Mouse (Mus musculus) neural tube, embryonic 11.5 days (tissue): ENCODE measurements around the gene Ak9. TPM values are rescaled to one million over a fixed set of nuclear protein-coding genes. Genes with fewer than 3 reads are reported as not detected.

Source experiments
- ATAC-seq: fragments of 200-750 bp; cut with Nextera tagmentation; 2 replicates; pipeline ENCODE4 v1.8.0; 2017; ENCODE audit warnings: moderate number of reproducible peaks, mild to moderate bottlenecking, moderate TSS enrichment, moderate library complexity; ENCODE audit not compliant: insufficient read depth, low FRiP score, low TSS enrichment
- DNase-seq: peaks from one replicate; pipeline ENCODE4 v3.0.0-alpha.2; 2015; ENCODE audit warnings: low spot score
- H3K27ac ChIP-seq: fragments of 300-500 bp; sonication (generic); 2 replicates; pipeline ENCODE4 v1.5.1; 2014; ENCODE audit warnings: low read depth, mild to moderate bottlenecking, low read length
- H3K27me3 ChIP-seq: fragments of 300-500 bp; sonication (generic); 2 replicates; pipeline ENCODE4 v1.6.1; 2014; ENCODE audit warnings: mild to moderate bottlenecking, low read length, mixed read lengths; ENCODE audit not compliant: control insufficient read depth, insufficient read depth
- H3K36me3 ChIP-seq: fragments of 300-500 bp; sonication (generic); 2 replicates; pipeline ENCODE4 v1.6.1; 2014; ENCODE audit warnings: mild to moderate bottlenecking, low read length, moderate library complexity, mixed read lengths; ENCODE audit not compliant: control insufficient read depth, insufficient read depth
- H3K4me1 ChIP-seq: fragments of 300-500 bp; sonication (generic); 2 replicates; pipeline ENCODE4 v1.6.1; 2014; ENCODE audit warnings: low read length, mixed read lengths; ENCODE audit not compliant: control insufficient read depth, insufficient read depth
- H3K4me2 ChIP-seq: fragments of 300-500 bp; sonication (generic); 2 replicates; pipeline ENCODE4 v1.6.1; 2014; ENCODE audit warnings: low read depth, mild to moderate bottlenecking, moderate library complexity
- H3K4me3 ChIP-seq: fragments of 300-500 bp; sonication (generic); 2 replicates; pipeline ENCODE4 v1.5.1; 2014; ENCODE audit warnings: low read depth, low read length
- H3K9ac ChIP-seq: fragments of 300-500 bp; sonication (generic); 2 replicates; pipeline ENCODE4 v1.6.1; 2014; ENCODE audit warnings: mild to moderate bottlenecking, low read length
- H3K9me3 ChIP-seq: fragments of 300-500 bp; sonication (generic); 2 replicates; pipeline ENCODE4 v1.6.1; 2016; ENCODE audit warnings: low read length; ENCODE audit not compliant: control insufficient read depth
- WGBS: fragments of 180-500 bp; shearing (Covaris S2); extraction: QIAGEN DNeasy Blood & Tissue Kit; methylation state at CpG from one replicate; pipeline ENCODE4 v1.1.7; 2014; 5-methylcytosine and 5-hydroxymethylcytosine counted together
- polyA plus RNA-seq: library from polyadenylated mRNA; unstranded; fragments of >200 nt; fragmentation: Nextera tagmentation; extraction: Ambion mirVana; gene quantifications from 2 replicates; pipeline ENCODE4 v1.2.1, GENCODE M21; 2014

Gene Ak9
- polyA plus RNA-seq: not detected in 2 replicates

DNA sequence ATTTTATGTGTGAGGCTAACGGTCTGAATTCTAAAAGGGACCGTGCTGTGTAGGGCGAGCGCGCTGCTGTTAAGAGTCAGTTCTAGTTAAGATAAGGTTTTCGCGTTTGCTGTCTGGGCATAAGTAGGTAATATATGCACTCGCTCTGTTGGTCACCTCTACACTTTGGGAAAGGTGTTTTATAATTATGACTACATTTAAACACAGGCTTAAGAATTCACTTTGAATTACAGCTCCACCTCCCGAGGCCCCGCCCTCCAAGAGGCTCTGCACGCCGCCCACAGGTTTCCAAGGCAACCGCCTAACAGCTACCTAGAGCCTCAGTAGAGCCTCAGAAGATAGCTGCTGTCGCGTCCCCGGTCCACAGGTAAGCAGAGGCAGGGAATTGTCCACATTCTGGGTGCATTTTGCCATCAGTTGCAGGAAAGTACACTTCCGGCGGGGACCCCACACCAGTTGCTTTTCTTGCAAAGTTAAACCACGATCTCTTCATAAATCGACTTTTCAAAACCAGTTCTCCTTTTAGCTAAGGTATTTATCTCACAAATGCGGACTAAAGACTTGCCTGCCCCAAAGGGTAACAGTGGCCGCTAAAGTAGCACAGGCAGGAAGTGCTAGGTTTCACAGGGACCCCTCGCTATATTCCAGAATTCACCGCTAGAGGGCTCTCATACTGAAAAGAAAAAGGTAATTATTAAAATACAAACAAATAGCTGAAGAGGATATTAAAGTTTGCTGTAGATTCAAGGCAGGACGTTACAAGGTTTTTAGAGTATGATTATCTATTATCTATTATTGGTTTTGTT, at the start of gene Ak9:
Ak9 (plus strand) TSS at position 342 of the 806 bp plus-strand sequence.
- Histone ChIP-seq H3K4me1 (peaks cover 6% of the 10 kb centered on the region), H3K4me2 (peak within 1 kb of the TSS; percentile 74), H3K9me3 (no peaks in the 10 kb centered on the region), H3K27me3 (no peaks in the 10 kb centered on the region), H3K27ac (no peak within 1 kb of the TSS), H3K9ac (peak within 1 kb of the TSS; percentile 65), H3K36me3 (no peaks in the 10 kb centered on the region), H3K4me3 (peak within 1 kb of the TSS; percentile 64)
- 1% methylated on average over 25 of the region's 25 CpGs for WGBS
- DNase-seq (peak; percentile 84), ATAC-seq (peak; percentile 78)

DNA sequence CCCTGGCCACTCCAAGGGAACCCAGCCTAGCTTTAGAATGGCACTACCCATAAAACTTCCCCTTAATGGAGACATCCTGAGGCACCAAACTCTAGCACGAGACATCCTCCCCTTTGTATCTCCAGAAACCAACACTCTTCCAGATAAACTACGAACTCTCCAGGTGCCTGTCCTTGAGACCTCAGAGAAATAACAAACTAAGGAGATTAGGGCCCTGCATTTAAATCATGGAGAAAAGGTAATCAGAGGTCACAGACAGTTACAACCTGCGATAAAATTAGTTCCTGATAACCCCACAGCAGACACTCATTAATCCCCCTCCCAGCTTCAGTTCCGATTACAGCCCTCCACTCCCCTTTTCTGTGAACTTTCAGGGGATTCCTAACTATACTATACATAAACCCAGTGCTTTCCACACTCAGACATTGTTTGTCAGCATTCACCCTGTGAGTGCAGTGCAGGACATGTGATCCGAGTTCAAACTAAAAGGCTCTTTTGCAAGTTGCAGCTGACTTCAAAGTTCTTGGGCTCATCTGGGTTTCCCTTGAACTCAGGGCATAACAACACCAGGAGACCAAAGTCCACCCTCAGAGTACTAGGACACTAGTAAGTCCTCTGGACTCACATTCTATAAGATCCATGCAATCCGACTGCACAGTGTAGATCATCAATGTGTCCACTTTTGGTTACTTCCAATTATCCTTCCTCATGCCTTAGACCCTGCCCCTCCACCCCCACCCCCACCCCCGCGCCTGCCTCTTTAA, 43.4 kb upstream of the Ak9 start:
- H3K9ac ChIP-seq: no peak overlapping the region
- ATAC-seq: no peak

DNA sequence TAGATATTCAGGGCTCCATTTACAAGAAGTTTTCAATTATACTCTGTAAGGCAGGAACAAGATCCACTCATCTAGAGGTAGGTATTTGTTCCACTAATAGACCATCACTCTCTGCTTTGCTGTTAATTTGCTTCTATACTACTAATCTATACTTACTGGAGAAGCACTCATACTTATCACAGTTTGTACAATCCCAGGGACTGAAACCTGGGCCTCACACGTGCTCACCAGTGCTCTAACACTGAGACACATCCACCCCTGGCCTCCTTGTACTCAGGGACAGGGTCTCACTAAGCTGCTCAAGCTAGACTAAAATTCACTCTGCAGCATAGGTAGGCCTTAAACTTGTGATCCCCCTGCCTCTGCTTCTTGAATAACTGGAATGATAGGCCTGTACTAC, 42.6 kb upstream of the Ak9 start:
- Histone ChIP-seq H3K36me3 (no peaks in the 10 kb centered on the region), H3K4me1 (no peaks in the 10 kb centered on the region), H3K27me3 (no peaks in the 10 kb centered on the region), H3K9me3 (no peaks in the 10 kb centered on the region), H3K27ac (no peak overlapping the region), H3K4me2 (no peak overlapping the region), H3K9ac (no peak overlapping the region), H3K4me3 (no peak overlapping the region)
- no peak for DNase-seq
- WGBS: 67% methylated on average over 1 of the region's 1 CpGs
- ATAC-seq: no peak

More for the DNA sequence above, 43.4 kb upstream of the Ak9 start:
- Histone ChIP-seq H3K27ac (no peak overlapping the region), H3K4me2 (no peak overlapping the region), H3K27me3 (no peaks in the 10 kb centered on the region), H3K4me1 (no peaks in the 10 kb centered on the region), H3K36me3 (no peaks in the 10 kb centered on the region), H3K4me3 (no peak overlapping the region), H3K9me3 (no peaks in the 10 kb centered on the region)
- DNase-seq: no peak
- WGBS: 37% methylated on average over 8 of the region's 8 CpGs

DNA sequence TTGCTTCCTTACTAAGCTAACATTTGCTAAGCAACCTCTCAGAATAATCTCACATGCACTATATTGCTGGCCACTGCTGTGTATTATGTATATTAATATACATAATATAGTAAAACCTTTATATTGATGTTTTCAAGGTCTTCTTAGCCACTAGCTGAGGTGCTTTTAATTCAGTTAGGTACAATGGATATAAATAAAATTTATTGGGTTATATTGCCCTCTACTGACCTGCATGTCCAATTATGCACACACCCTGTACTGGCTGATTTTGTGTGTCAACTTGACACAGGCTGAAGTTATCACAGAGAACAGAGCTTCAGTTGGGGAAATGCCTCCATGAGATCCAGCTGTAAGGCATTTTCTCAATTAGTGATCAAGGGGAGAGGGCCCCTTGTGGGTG, 41.9 kb upstream of the Ak9 start:
- no peak overlapping the region for H3K4me3 ChIP-seq
- H3K27ac ChIP-seq: no peak overlapping the region
- no peak overlapping the region for H3K9ac ChIP-seq
- H3K9me3 ChIP-seq: no peaks in the 10 kb centered on the region
- no peak for ATAC-seq
- H3K36me3 ChIP-seq: no peaks in the 10 kb centered on the region
- no peak for DNase-seq
- H3K4me2 ChIP-seq: no peak overlapping the region
- H3K27me3 ChIP-seq: no peaks in the 10 kb centered on the region
- no peaks in the 10 kb centered on the region for H3K4me1 ChIP-seq

DNA sequence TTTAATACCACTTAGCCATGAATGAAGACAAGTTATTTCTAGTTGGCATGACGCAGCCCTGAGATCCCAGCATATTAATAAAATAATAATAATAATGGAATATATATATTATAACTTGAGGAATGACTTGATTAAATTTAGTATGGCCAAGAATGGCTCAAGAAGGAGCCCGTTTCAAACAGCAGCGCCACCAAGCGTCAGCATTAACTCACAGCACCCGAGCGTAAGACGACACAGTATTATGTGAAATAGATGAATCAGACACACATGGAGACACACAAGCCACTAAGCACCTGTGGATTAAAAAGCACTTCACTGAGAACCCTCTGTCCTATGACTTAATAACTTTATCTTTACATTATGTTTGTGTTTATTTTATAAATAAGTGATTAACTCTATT, 31.9 kb upstream of the Ak9 start:
- H3K27ac ChIP-seq: no peak overlapping the region
- 49% methylated on average over 7 of the region's 7 CpGs for WGBS
- no peak overlapping the region for H3K4me2 ChIP-seq
- ATAC-seq (no peak), DNase-seq (peak; percentile 62)
- H3K36me3 ChIP-seq: no peaks in the 10 kb centered on the region
- no peaks in the 10 kb centered on the region for H3K4me1 ChIP-seq
- H3K9me3 ChIP-seq: no peaks in the 10 kb centered on the region
- H3K9ac ChIP-seq: no peak overlapping the region
- H3K4me3 ChIP-seq: no peak overlapping the region
- no peaks in the 10 kb centered on the region for H3K27me3 ChIP-seq

DNA sequence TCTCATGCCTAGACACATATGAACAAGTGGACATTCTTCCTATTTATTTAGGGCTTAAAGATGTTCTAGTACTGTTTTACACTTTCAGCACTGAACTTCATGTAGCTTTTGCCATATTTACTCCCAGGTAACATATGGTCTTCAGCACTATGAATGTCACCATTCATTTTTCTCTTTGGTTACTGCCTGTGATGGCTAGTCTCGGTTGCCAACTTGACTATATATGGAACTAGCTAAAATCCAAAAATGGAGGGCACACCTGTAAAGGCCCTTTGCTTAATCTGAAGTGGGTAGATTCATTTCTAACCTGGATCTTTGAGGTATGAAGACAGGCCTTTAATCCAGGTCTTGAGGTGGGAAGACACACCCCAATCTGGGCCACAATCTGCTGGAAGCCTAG, 28.9 kb upstream of the Ak9 start:
- H3K9ac ChIP-seq: no peak overlapping the region
- no peaks in the 10 kb centered on the region for H3K36me3 ChIP-seq
- WGBS: 85% methylated on average over 1 of the region's 1 CpGs
- H3K27ac ChIP-seq: no peak overlapping the region
- DNase-seq: no peak
- H3K4me3 ChIP-seq: no peak overlapping the region
- no peak overlapping the region for H3K4me2 ChIP-seq
- no peaks in the 10 kb centered on the region for H3K4me1 ChIP-seq
- no peak for ATAC-seq
- no peaks in the 10 kb centered on the region for H3K27me3 ChIP-seq
- H3K9me3 ChIP-seq: no peaks in the 10 kb centered on the region

DNA sequence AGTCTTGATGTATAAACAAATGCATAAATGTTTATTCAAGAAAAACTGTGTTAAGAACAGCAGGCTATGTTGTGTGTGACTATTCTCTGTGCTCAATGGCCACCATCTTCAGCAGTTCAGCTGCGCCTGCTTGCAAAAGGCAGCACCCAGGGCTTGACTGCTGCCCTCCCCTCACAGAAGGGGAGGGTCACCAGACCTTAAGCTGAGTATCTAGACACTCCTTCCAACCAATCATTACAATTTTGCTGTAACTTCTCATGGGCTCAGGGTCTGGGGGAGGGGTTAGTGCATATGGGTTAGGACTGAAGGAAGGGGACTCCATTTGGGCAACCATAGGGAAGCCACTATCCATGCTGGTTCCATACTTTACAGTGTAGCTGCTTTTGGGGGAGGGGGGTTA, 25.0 kb upstream of the Ak9 start:
- Histone ChIP-seq H3K4me2 (no peak overlapping the region), H3K4me3 (no peak overlapping the region), H3K9me3 (no peaks in the 10 kb centered on the region), H3K4me1 (no peaks in the 10 kb centered on the region), H3K36me3 (no peaks in the 10 kb centered on the region), H3K9ac (no peak overlapping the region), H3K27ac (no peak overlapping the region), H3K27me3 (no peaks in the 10 kb centered on the region)
- no peak for DNase-seq
- 79% methylated on average over 1 of the region's 1 CpGs for WGBS
- no peak for ATAC-seq

DNA sequence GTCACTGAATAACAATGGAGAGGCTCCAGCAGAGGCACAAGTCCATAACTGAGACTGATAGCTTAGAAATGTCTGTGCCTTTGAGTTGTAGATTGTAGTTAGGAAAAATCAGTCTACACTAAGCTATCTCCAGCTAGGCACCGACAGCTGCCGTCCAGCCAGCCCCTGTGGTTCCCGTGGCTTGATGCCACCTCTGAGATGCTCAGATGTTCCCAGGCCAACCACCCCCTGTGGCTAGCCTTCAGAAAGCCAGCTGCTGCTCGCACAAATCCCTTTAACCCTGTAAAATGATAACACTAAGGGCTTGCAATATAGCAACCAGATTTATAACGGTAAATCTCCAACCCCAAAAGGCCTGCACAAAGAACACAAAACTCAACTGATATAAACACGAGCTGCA, 23.6 kb upstream of the Ak9 start:
- WGBS: 63% methylated on average over 6 of the region's 6 CpGs
- no peaks in the 10 kb centered on the region for H3K36me3 ChIP-seq
- no peak for DNase-seq
- ATAC-seq: no peak
- H3K4me2 ChIP-seq: no peak overlapping the region
- H3K9me3 ChIP-seq: no peaks in the 10 kb centered on the region
- H3K4me3 ChIP-seq: no peak overlapping the region
- no peaks in the 10 kb centered on the region for H3K27me3 ChIP-seq
- no peak overlapping the region for H3K9ac ChIP-seq
- H3K4me1 ChIP-seq: no peaks in the 10 kb centered on the region
- H3K27ac ChIP-seq: no peak overlapping the region

DNA sequence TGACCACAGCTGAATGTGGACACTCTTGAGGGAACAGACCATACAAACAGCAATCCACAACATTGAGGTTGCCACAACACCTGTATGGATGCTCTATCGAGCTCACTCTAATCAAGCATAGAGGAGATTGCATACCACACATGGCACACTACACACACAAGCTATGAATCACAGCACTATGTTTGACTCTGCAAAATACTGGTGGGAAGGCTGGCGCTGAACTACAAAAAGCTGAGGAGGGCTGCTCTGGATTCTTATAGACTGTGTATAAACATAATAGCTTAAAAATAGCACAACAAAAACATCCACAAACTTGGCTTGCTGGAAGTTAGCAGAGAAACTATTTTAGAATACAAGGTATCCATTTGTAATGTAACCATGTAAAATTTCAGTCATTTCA, 23.0 kb upstream of the Ak9 start:
- no peak overlapping the region for H3K27ac ChIP-seq
- H3K4me2 ChIP-seq: no peak overlapping the region
- ATAC-seq: no peak
- no peak overlapping the region for H3K9ac ChIP-seq
- no peak for DNase-seq
- no peaks in the 10 kb centered on the region for H3K9me3 ChIP-seq
- no peaks in the 10 kb centered on the region for H3K27me3 ChIP-seq
- no peaks in the 10 kb centered on the region for H3K36me3 ChIP-seq
- WGBS: 93% methylated on average over 2 of the region's 2 CpGs
- no peaks in the 10 kb centered on the region for H3K4me1 ChIP-seq
- no peak overlapping the region for H3K4me3 ChIP-seq
